Mouse (Mus musculus): ENCODE results near the gene Cdc42. TPM values are rescaled to one million over a fixed set of nuclear protein-coding genes. Genes with fewer than 3 reads are reported as not detected.
A peak's percentile ranks its signal among the peaks of the same experiment; 100 is the strongest.

The Cdc42 gene
- polyA plus RNA-seq, 1 experiment from 2014 or later = 501 TPM

- ATAC-seq (ENCODE audit: extremely low read depth, insufficient number of reproducible peaks, low FRiP score, low TSS enrichment) = no peak
- WGBS = 84% methylated on average over 2 of the region's 2 CpGs
- Histone ChIP-seq H3K36me3 (peaks cover 44% of the 10 kb centered on the region), H3K27me3 (replicated peaks) (no peaks in the 10 kb centered on the region), H3K4me1 (peaks cover 72% of the 10 kb centered on the region), H3K9me3 (no peaks in the 10 kb centered on the region), H3K27ac (replicated peaks) (no peak overlapping the region), H3K4me2 (no peak overlapping the region), H3K4me3 (no peak overlapping the region), H3K9ac (no peak overlapping the region)
These were observed 12.4 kb downstream of the Cdc42 start for GRCm38 (mm10) chr4:137345112-137345511.

GRCm38 (mm10) chr4:137342816-137343215 is 14.7 kb downstream of the Cdc42 start:
- Histone ChIP-seq H3K36me3 (peaks cover 40% of the 10 kb centered on the region), H3K4me1 (peaks cover 77% of the 10 kb centered on the region), H3K4me2 (no peak overlapping the region), H3K27me3 (replicated peaks) (no peaks in the 10 kb centered on the region), H3K9me3 (no peaks in the 10 kb centered on the region), H3K27ac (replicated peaks) (no peak overlapping the region), H3K9ac (no peak overlapping the region), H3K4me3 (no peak overlapping the region)
- ATAC-seq (ENCODE audit: extremely low read depth, insufficient number of reproducible peaks, low FRiP score, low TSS enrichment) = no peak
- 83% methylated on average over 1 of the region's 1 CpGs for WGBS

- 50% methylated on average over 1 of the region's 1 CpGs for WGBS
- no peak overlapping the region for H3K4me2 ChIP-seq
- H3K27ac ChIP-seq (replicated peaks) = no peak overlapping the region
- H3K4me3 ChIP-seq = no peak overlapping the region
- peaks cover 25% of the 10 kb centered on the region for H3K36me3 ChIP-seq
- no peak overlapping the region for H3K9ac ChIP-seq
- peaks cover 74% of the 10 kb centered on the region for H3K4me1 ChIP-seq
- H3K9me3 ChIP-seq = no peaks in the 10 kb centered on the region
- no peak for ATAC-seq (ENCODE audit: extremely low read depth, insufficient number of reproducible peaks, low FRiP score, low TSS enrichment)
- H3K27me3 ChIP-seq (replicated peaks) = no peaks in the 10 kb centered on the region
These were observed 18.1 kb downstream of the Cdc42 start for GRCm38 (mm10) chr4:137339415-137339814.

GRCm38 (mm10) chr4:137336468-137336867 is 21.1 kb downstream of the Cdc42 start:
- no peak overlapping the region for H3K4me3 ChIP-seq
- peaks cover 44% of the 10 kb centered on the region for H3K36me3 ChIP-seq
- no peak for ATAC-seq (ENCODE audit: extremely low read depth, insufficient number of reproducible peaks, low FRiP score, low TSS enrichment)
- H3K27me3 ChIP-seq (replicated peaks) = no peaks in the 10 kb centered on the region
- H3K4me2 ChIP-seq = no peak overlapping the region
- WGBS = 82% methylated on average over 5 of the region's 5 CpGs
- no peak overlapping the region for H3K9ac ChIP-seq
- H3K4me1 ChIP-seq = peaks cover 51% of the 10 kb centered on the region
- H3K9me3 ChIP-seq = no peaks in the 10 kb centered on the region
- 0 out of 2 replicates have a peak overlapping the region, but pooled peaks have one; percentile 29 for H3K27ac ChIP-seq (replicated peaks)

- Histone ChIP-seq H3K4me2 (no peak overlapping the region), H3K9me3 (no peaks in the 10 kb centered on the region), H3K27me3 (replicated peaks) (no peaks in the 10 kb centered on the region), H3K9ac (no peak overlapping the region), H3K36me3 (peaks cover 85% of the 10 kb centered on the region), H3K4me1 (peaks cover 11% of the 10 kb centered on the region), H3K27ac (replicated peaks) (no peak overlapping the region), H3K4me3 (no peak overlapping the region)
- ATAC-seq (ENCODE audit: extremely low read depth, insufficient number of reproducible peaks, low FRiP score, low TSS enrichment) = no peak
These were observed 25.5 kb downstream of the Cdc42 start for GRCm38 (mm10) chr4:137332051-137332450.

GRCm38 (mm10) chr4:137326494-137326893 is 31.0 kb downstream of the Cdc42 start:
- H3K27ac ChIP-seq (replicated peaks) = no peak overlapping the region
- H3K9me3 ChIP-seq = no peaks in the 10 kb centered on the region
- 0 out of 2 replicates have a peak, but pooled peaks cover 4% of the 10 kb centered on the region for H3K4me1 ChIP-seq
- peaks cover 83% of the 10 kb centered on the region for H3K36me3 ChIP-seq
- ATAC-seq (ENCODE audit: extremely low read depth, insufficient number of reproducible peaks, low FRiP score, low TSS enrichment) = no peak
- WGBS = 90% methylated on average over 3 of the region's 3 CpGs
- no peak overlapping the region for H3K4me3 ChIP-seq
- no peak overlapping the region for H3K9ac ChIP-seq
- H3K27me3 ChIP-seq (replicated peaks) = no peaks in the 10 kb centered on the region
- no peak overlapping the region for H3K4me2 ChIP-seq

- Histone ChIP-seq H3K27ac (replicated peaks) (no peak overlapping the region), H3K9me3 (no peaks in the 10 kb centered on the region), H3K27me3 (replicated peaks) (no peaks in the 10 kb centered on the region), H3K36me3 (peaks cover 86% of the 10 kb centered on the region), H3K4me2 (no peak overlapping the region), H3K9ac (no peak overlapping the region), H3K4me1 (0 out of 2 replicates have a peak, but pooled peaks cover 4% of the 10 kb centered on the region), H3K4me3 (no peak overlapping the region)
- 84% methylated on average over 6 of the region's 6 CpGs for WGBS
- no peak for ATAC-seq (ENCODE audit: extremely low read depth, insufficient number of reproducible peaks, low FRiP score, low TSS enrichment)
These were observed 32.6 kb downstream of the Cdc42 start for GRCm38 (mm10) chr4:137324926-137325325.

- H3K27me3 ChIP-seq (replicated peaks) = no peaks in the 10 kb centered on the region
- H3K9me3 ChIP-seq = no peaks in the 10 kb centered on the region
- 0 out of 2 replicates have a peak overlapping the region, but pooled peaks have one; percentile 4 for H3K9ac ChIP-seq
- peaks cover 41% of the 10 kb centered on the region for H3K4me1 ChIP-seq
- no peak overlapping the region for H3K4me3 ChIP-seq
- peaks cover 65% of the 10 kb centered on the region for H3K36me3 ChIP-seq
- peak overlapping the region; percentile 15; the same call in 1 of the 2 replicates for H3K4me2 ChIP-seq
- no peak for ATAC-seq (ENCODE audit: extremely low read depth, insufficient number of reproducible peaks, low FRiP score, low TSS enrichment)
- H3K27ac ChIP-seq (replicated peaks) = peak overlapping the region; percentile 73
- 70% methylated on average over 4 of the region's 4 CpGs for WGBS
These were observed 41.3 kb downstream of the Cdc42 start for GRCm38 (mm10) chr4:137316027-137316770.

GRCm38 (mm10) chr4:137315061-137315460 is 42.5 kb downstream of the Cdc42 start:
- no peak overlapping the region for H3K9ac ChIP-seq

GRCm38 (mm10) chr4:137314561-137314960 is 43.0 kb downstream of the Cdc42 start:
- no peak overlapping the region for H3K4me3 ChIP-seq
- peaks cover 53% of the 10 kb centered on the region for H3K36me3 ChIP-seq
- H3K9ac ChIP-seq = no peak overlapping the region
- no peaks in the 10 kb centered on the region for H3K27me3 ChIP-seq (replicated peaks)
- no peak for ATAC-seq (ENCODE audit: extremely low read depth, insufficient number of reproducible peaks, low FRiP score, low TSS enrichment)
- H3K9me3 ChIP-seq = no peaks in the 10 kb centered on the region
- peaks cover 41% of the 10 kb centered on the region for H3K4me1 ChIP-seq
- WGBS = 47% methylated on average over 6 of the region's 6 CpGs
- no peak overlapping the region for H3K4me2 ChIP-seq
- H3K27ac ChIP-seq (replicated peaks) = no peak overlapping the region

More at GRCm38 (mm10) chr4:137315061-137315460, 42.5 kb downstream of the Cdc42 start:
- no peak for ATAC-seq (ENCODE audit: extremely low read depth, insufficient number of reproducible peaks, low FRiP score, low TSS enrichment)
- peaks cover 41% of the 10 kb centered on the region for H3K4me1 ChIP-seq
- no peaks in the 10 kb centered on the region for H3K27me3 ChIP-seq (replicated peaks)
- peak overlapping the region; percentile 73; the same call in 1 of the 2 replicates for H3K27ac ChIP-seq (replicated peaks)
- H3K9me3 ChIP-seq = no peaks in the 10 kb centered on the region
- peaks cover 54% of the 10 kb centered on the region for H3K36me3 ChIP-seq
- H3K4me3 ChIP-seq = no peak overlapping the region
- H3K4me2 ChIP-seq = no peak overlapping the region
- 79% methylated on average over 2 of the region's 2 CpGs for WGBS

- no peaks in the 10 kb centered on the region for H3K27me3 ChIP-seq (replicated peaks)
- ATAC-seq (ENCODE audit: extremely low read depth, insufficient number of reproducible peaks, low FRiP score, low TSS enrichment) = no peak
- no peak overlapping the region for H3K4me2 ChIP-seq
- WGBS = 59% methylated on average over 2 of the region's 2 CpGs
- no peak overlapping the region for H3K27ac ChIP-seq (replicated peaks)
- peaks cover 44% of the 10 kb centered on the region for H3K36me3 ChIP-seq
- peaks cover 40% of the 10 kb centered on the region for H3K4me1 ChIP-seq
- H3K9me3 ChIP-seq = no peaks in the 10 kb centered on the region
- H3K9ac ChIP-seq = no peak overlapping the region
- H3K4me3 ChIP-seq = no peak overlapping the region
These were observed 44.0 kb downstream of the Cdc42 start for GRCm38 (mm10) chr4:137313511-137313910.

- H3K27me3 ChIP-seq (replicated peaks) = no peaks in the 10 kb centered on the region
- H3K4me1 ChIP-seq = peaks cover 21% of the 10 kb centered on the region
- H3K9ac ChIP-seq = no peak overlapping the region
- no peak overlapping the region for H3K4me2 ChIP-seq
- no peaks in the 10 kb centered on the region for H3K9me3 ChIP-seq
- peaks cover 13% of the 10 kb centered on the region for H3K36me3 ChIP-seq
- WGBS = 57% methylated on average over 5 of the region's 5 CpGs
- H3K27ac ChIP-seq (replicated peaks) = no peak overlapping the region
- ATAC-seq (ENCODE audit: extremely low read depth, insufficient number of reproducible peaks, low FRiP score, low TSS enrichment) = no peak
- H3K4me3 ChIP-seq = no peak overlapping the region
These were observed 49.1 kb downstream of the Cdc42 start for GRCm38 (mm10) chr4:137308377-137308776.

Measured in heart, embryonic 13.5 days (tissue).